Mouse (Mus musculus) right cerebral cortex, postnatal 4 days (tissue): ENCODE data around the gene Tpm3.

Experiments
- DNase-seq: peaks from one replicate; pipeline ENCODE4 v3.0.0-alpha.2; 2022

Gene Tpm3

GRCm38 (mm10) chr3:90072294-90072693 is at the start of gene Tpm3:
TSS of gene Tpm3 (plus strand) at chr3:90072649.
- DNase-seq: no peak

- DNase-seq: no peak
These were observed 37.8 kb upstream of the Tpm3 start for GRCm38 (mm10) chr3:90034653-90035052.

GRCm38 (mm10) chr3:90036263-90036662 is 36.2 kb upstream of the Tpm3 start:
- DNase-seq: no peak

DNA sequence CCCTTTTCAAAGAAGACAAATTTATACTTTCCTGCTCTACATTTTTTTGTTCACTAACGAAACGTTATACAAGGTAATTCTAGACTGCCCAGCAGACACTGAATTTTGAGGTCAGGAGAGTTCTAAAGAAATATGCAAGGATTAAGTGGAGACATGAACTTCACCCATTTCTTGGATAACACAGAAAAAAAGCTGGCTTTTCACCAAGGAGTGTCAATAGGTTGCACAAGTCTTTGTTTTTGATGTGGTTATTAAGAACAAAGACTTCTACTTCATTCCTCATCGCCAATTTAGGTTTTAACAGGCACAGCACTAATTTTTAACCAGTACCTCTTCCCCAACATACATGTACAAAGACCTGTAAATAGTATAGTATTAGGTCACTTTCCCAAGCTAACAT is 22.8 kb upstream of the Tpm3 start:
- no peak for DNase-seq

GRCm38 (mm10) chr3:90051441-90052350 is 20.8 kb upstream of the Tpm3 start, which contains the start of gene 4933434E20Rik:
TSS of gene 4933434E20Rik (plus strand) at chr3:90051636.
- DNase-seq: peak; percentile 65

GRCm38 (mm10) chr3:90052351-90053241 is 19.9 kb upstream of the Tpm3 start, which contains the start of gene Ubap2l:
TSS of gene Ubap2l (minus strand) at chr3:90052628.
- DNase-seq: peak; percentile 92

GRCm38 (mm10) chr3:90061549-90061948 is 10.9 kb upstream of the Tpm3 start:
- DNase-seq: no peak

- DNase-seq: no peak
These were observed 9.9 kb upstream of the Tpm3 start for GRCm38 (mm10) chr3:90062539-90062938.

DNA sequence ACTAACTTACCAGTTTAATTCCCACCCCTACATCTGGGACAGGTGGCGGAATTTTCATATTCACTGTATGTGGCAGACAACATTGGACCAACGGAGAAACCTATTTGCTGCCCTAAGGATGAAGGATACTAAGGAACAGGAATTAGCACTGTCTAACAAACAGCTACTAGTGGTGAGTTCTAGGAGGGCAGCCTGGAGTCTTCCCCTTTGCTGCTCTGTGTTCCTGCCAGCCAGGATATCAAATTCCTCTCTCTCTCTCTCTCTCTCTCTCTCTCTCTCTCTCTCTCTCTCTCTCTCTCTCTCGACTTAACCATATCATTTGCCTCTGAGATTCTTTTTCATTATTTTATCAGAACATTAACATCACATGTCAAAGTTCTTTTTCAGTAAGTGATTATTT is 8.1 kb upstream of the Tpm3 start:
- no peak for DNase-seq

GRCm38 (mm10) chr3:90065553-90065952 is 6.9 kb upstream of the Tpm3 start:
- DNase-seq: no peak

DNA sequence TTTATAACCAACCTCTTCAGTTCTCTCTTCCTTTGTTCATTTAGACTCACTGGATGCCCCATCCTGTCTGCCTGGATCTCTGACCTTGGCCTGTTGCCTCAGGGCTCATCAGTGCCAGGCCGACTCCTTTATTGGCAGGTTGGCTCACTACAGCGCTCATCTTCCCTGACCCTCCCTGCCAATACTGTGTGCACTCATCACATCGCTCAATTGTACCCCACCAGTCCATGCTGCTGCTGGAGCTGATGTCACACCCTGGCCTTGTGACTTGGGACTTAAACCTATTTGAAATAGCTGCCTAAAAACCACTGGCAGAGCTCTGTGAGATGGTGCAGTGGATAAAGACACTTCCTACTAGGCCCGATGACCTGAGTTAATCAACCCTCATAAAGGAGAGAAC is 4.6 kb upstream of the Tpm3 start:
- DNase-seq: no peak

- no peak for DNase-seq
These were observed 2.8 kb upstream of the Tpm3 start for GRCm38 (mm10) chr3:90069688-90070087.

GRCm38 (mm10) chr3:90076921-90077716 is 4.7 kb downstream of the Tpm3 start:
- peak; percentile 82 for DNase-seq

DNA sequence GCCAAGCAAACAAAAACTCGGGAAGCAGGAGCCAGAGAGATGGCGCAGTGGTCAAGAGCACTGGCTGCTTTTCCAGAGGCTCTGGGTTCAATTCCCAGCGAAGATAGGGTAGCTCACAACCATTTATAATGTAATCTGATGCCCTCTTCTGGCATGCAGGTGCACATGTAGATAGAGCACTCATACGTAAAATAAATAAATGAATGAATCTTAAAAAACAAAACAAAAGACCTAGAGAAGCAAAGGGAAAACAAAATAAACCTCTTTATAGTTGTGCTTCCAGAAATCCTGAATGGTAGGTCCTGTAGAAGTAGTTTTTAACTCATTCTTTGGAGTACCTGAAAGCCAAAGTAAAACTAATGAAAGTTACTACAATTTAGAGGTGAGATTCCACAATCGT is 5.8 kb downstream of the Tpm3 start:
- DNase-seq: no peak

DNA sequence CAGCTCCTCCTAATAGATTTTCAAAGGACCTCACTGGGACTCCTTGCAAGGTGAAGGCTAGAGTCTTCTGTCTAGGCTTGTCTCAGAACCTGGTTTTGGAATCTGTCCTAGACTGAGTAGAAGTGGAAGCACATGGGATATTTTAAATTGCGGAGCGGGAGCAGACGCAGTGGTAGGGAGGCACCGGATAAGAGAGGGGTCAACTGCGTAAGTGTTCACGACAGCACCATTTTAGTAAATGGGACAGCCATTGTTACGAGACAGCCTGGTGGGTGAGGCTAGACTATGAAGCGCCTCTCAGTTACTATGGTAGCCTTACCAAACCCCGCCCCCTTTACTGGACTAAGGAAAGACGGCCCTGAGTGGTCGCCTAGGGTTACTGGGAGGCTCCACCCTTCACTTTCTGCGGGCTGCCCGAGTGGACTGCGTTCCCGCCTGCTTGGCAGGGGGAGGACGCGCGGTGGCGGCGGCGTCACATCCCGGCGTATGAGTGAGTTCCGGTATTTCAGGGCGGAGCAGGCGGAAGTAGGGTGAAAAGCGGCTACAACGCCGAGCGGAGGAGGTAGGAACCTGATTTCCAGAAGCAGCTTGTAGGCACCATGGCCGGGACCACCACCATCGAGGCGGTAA is 6.8 kb downstream of the Tpm3 start:
- peak; percentile 82 for DNase-seq

- DNase-seq: peak; percentile 55
These were observed 7.5 kb downstream of the Tpm3 start for GRCm38 (mm10) chr3:90079763-90080497.

- DNase-seq: no peak
These were observed 8.0 kb downstream of the Tpm3 start for GRCm38 (mm10) chr3:90080498-90080863.

GRCm38 (mm10) chr3:90081365-90082240 is 9.2 kb downstream of the Tpm3 start:
- no peak for DNase-seq

DNA sequence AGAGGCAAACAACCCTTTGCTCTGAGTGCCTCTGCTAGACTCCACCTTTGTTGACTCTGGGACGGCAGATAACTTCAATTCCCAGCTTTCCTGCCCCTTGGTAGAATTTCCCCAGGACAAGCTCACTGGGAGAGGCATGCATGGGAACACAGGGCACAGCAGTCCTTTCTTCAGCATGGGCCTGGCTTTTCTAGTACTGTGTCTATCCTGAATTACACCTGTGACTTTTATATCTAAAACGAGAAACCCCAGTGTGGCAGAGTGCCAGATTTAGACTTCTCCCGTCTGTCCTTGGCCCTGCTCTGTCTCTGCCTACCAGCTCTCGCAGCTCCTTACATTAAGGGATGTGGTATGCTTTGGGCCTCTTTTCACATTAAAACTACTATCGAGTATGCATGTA is 10.6 kb downstream of the Tpm3 start:
- peak; percentile 21 for DNase-seq

GRCm38 (mm10) chr3:90083698-90084324 is 11.4 kb downstream of the Tpm3 start:
- peak; percentile 26 for DNase-seq
